Mouse (Mus musculus): ENCODE measurements around the gene Scarf1. TPM values are rescaled to one million over a fixed set of nuclear protein-coding genes. Genes with fewer than 3 reads are reported as not detected.

The Scarf1 gene
- polyA plus RNA-seq, 1 experiment from 2014 or later = 0.17 TPM

GRCm38 (mm10) chr11:75570375-75571125, 57.2 kb downstream of the Scarf1 start:
- ChIA-PET POLR2A (interaction anchor here (1.0 kb wide), 1 partner anchor 16 kb away, joined by 7 read pairs; no protein-coding TSS in a partner anchor), CTCF (interaction anchor here (1.1 kb wide), 1 partner anchor 167 kb away, joined by 6 read pairs; no protein-coding TSS in a partner anchor)
- H3K27me3 ChIP-seq = no peaks in the 10 kb centered on the region
- in situ Hi-C loops (cut with MboI; ENCODE audit: low pct_unique_long_range_greater_than_20kb) = loop anchor here (5.0 to 10.0 kb wide), 2 partner anchors 38 to 176 kb away; partner anchors contain the start of gene Slc43a2
- DNase-seq (ENCODE audit: low read depth, low spot score) (no peak), ATAC-seq (peak; percentile 25)
- no peak for TF ChIP-seq CTCF (IDR thresholded peaks at IDR 0.05)

GRCm38 (mm10) chr11:75571126-75571990, 58.0 kb downstream of the Scarf1 start:
- DNase-seq (ENCODE audit: low read depth, low spot score) (no peak), ATAC-seq (peak; percentile 23)
- H3K27me3 ChIP-seq = no peaks in the 10 kb centered on the region
- CTCF ChIA-PET = interaction anchor here (0.7 to 2.2 kb wide), 3 partner anchors 12 to 168 kb away, joined by 3 to 10 read pairs (median 6); partner anchors contain the start of gene Slc43a2
- TF ChIP-seq CTCF (IDR thresholded peaks at IDR 0.05) = no peak
- in situ Hi-C loops (cut with MboI; ENCODE audit: low pct_unique_long_range_greater_than_20kb) = loop anchor here (5.0 to 10.0 kb wide), 2 partner anchors 39 to 177 kb away; partner anchors contain the start of gene Slc43a2
- POLR2A ChIA-PET = interaction anchor here (0.5 to 1.0 kb wide), 2 partner anchors 16 to 45 kb away, joined by 3 to 7 read pairs; no protein-coding TSS in a partner anchor

GRCm38 (mm10) chr11:75572301-75572791, 59.0 kb downstream of the Scarf1 start:
- DNase-seq (ENCODE audit: low read depth, low spot score) = no peak
- ChIA-PET CTCF (interaction anchor here (0.9 to 3.2 kb wide), 4 partner anchors 9 to 170 kb away, joined by 3 to 26 read pairs (median 6); partner anchors contain the start of gene Slc43a2), POLR2A (interaction anchor here (0.5 to 2.2 kb wide), 3 partner anchors 42 to 52 kb away, joined by 3 to 10 read pairs (median 3); partner anchors contain the start of gene Slc43a2)
- H3K27me3 ChIP-seq = no peaks in the 10 kb centered on the region
- in situ Hi-C loops (cut with MboI; ENCODE audit: low pct_unique_long_range_greater_than_20kb) = loop anchor here (5.0 to 10.0 kb wide), 2 partner anchors 40 to 178 kb away; partner anchors contain the start of gene Slc43a2
- TF ChIP-seq CTCF (IDR thresholded peaks at IDR 0.05) = no peak
- no peak for ATAC-seq

- POLR2A ChIA-PET = interaction anchor here (0.8 to 2.2 kb wide), 2 partner anchors 42 to 53 kb away, joined by 3 to 10 read pairs; partner anchors contain the start of gene Slc43a2
- no peak for TF ChIP-seq CTCF (IDR thresholded peaks at IDR 0.05)
Measured at GRCm38 (mm10) chr11:75572854-75573650, 59.7 kb downstream of the Scarf1 start.

GRCm38 (mm10) chr11:75574378-75575123, 61.2 kb downstream of the Scarf1 start:
- DNase-seq (ENCODE audit: low read depth, low spot score) (no peak), ATAC-seq (no peak)
- no peak for TF ChIP-seq CTCF (IDR thresholded peaks at IDR 0.05)
- ChIA-PET POLR2A (interaction anchor here (2.2 kb wide), 1 partner anchor 44 kb away, joined by 10 read pairs; the partner anchor contains the start of gene Slc43a2), CTCF (interaction anchor here (0.8 to 3.2 kb wide), 4 partner anchors 12 to 55 kb away, joined by 3 to 26 read pairs (median 4); partner anchors contain the start of gene Slc43a2)
- in situ Hi-C loops (cut with MboI; ENCODE audit: low pct_unique_long_range_greater_than_20kb) = loop anchor here (5.0 to 10.0 kb wide), 2 partner anchors 42 to 180 kb away; partner anchors contain the start of gene Slc43a2
- H3K27me3 ChIP-seq = no peaks in the 10 kb centered on the region

More at GRCm38 (mm10) chr11:75572854-75573650, 59.7 kb downstream of the Scarf1 start:
- in situ Hi-C loops (cut with MboI; ENCODE audit: low pct_unique_long_range_greater_than_20kb) = loop anchor here (5.0 to 10.0 kb wide), 2 partner anchors 41 to 178 kb away; partner anchors contain the start of gene Slc43a2
- no peaks in the 10 kb centered on the region for H3K27me3 ChIP-seq
- CTCF ChIA-PET = interaction anchor here (0.9 to 3.2 kb wide), 5 partner anchors 10 to 171 kb away, joined by 3 to 26 read pairs (median 4); partner anchors contain the start of gene Slc43a2
- DNase-seq (ENCODE audit: low read depth, low spot score) (no peak), ATAC-seq (peak; percentile 77)

GRCm38 (mm10) chr11:75575560-75576123, 62.3 kb downstream of the Scarf1 start:
- TF ChIP-seq CTCF (IDR thresholded peaks at IDR 0.05) = no peak
- POLR2A ChIA-PET = no interaction called here
- DNase-seq (ENCODE audit: low read depth, low spot score) (no peak), ATAC-seq (no peak)
- in situ Hi-C loops (cut with MboI; ENCODE audit: low pct_unique_long_range_greater_than_20kb) = loop anchor here (10.0 kb wide), 1 partner anchor 181 kb away; no protein-coding TSS in a partner anchor
- CTCF ChIA-PET = interaction anchor here (1.0 to 3.9 kb wide), 2 partner anchors 9 to 45 kb away, joined by 3 to 15 read pairs; partner anchors contain the start of gene Slc43a2
- no peaks in the 10 kb centered on the region for H3K27me3 ChIP-seq

Other genes with a start within 250 kb of the Scarf1 start
- 64.8 TPM for gene Rpa1, start 165.2 kb upstream of the Scarf1 start, polyA plus RNA-seq (2021)
- gene Smyd4, start 165.1 kb upstream of the Scarf1 start, polyA plus RNA-seq (2021) = 10.4 TPM
- 2.5 TPM for gene Serpinf1, start 90.8 kb upstream of the Scarf1 start, polyA plus RNA-seq (2021)
- gene Serpinf2, start 73.9 kb upstream of the Scarf1 start, polyA plus RNA-seq (2021) = 0.04 TPM
- gene Wdr81, start 58.8 kb upstream of the Scarf1 start, polyA plus RNA-seq (2021) = 28.9 TPM
- 0.85 TPM for gene Tlcd2, start 51.8 kb upstream of the Scarf1 start, polyA plus RNA-seq (2021)
- gene Prpf8, start 26.7 kb upstream of the Scarf1 start, polyA plus RNA-seq (2021) = 132 TPM
- 1.4 TPM for gene Rilp, start 3.4 kb upstream of the Scarf1 start, polyA plus RNA-seq (2021)
- 10.0 TPM for gene Slc43a2, start 18.2 kb downstream of the Scarf1 start, polyA plus RNA-seq (2021)
- gene Pitpna, start 74.6 kb downstream of the Scarf1 start, polyA plus RNA-seq (2021) = 141 TPM
- gene Inpp5k, start 117.4 kb downstream of the Scarf1 start, polyA plus RNA-seq (2021) = 32.9 TPM
- gene Myo1c, start 137.0 kb downstream of the Scarf1 start, polyA plus RNA-seq (2021) = 121 TPM
- gene Crk, start 165.7 kb downstream of the Scarf1 start, polyA plus RNA-seq (2021) = 116 TPM
- 860 TPM for gene Ywhae, start 219.3 kb downstream of the Scarf1 start, polyA plus RNA-seq (2021)